Mouse (Mus musculus) neutrophil, adult 5-6 weeks (primary cell): Measurements from ENCODE around the gene Skap2. TPM values are rescaled to one million over a fixed set of nuclear protein-coding genes. Genes with fewer than 3 reads are reported as not detected.
A peak's percentile ranks its signal among the peaks of the same experiment; 100 is the strongest.

ENCODE experiments used
- ATAC-seq: fragments of 151-379, 151-347 bp; 2 replicates; pipeline ENCODE4 v1.8.0; 2017; ENCODE audit warnings: mild to moderate bottlenecking, moderate TSS enrichment; ENCODE audit not compliant: insufficient number of reproducible peaks, poor library complexity, low FRiP score, severe bottlenecking; ENCODE audit errors: extremely low read depth
- total RNA-seq: library from RNA; stranded (forward); fragments of 200-1000 nt; gene quantifications from 2 replicates; pipeline ENCODE4 v1.2.3, GENCODE M21; 2017

The Skap2 gene
- total RNA-seq, result 348 and 404 TPM in 2 replicates

DNA sequence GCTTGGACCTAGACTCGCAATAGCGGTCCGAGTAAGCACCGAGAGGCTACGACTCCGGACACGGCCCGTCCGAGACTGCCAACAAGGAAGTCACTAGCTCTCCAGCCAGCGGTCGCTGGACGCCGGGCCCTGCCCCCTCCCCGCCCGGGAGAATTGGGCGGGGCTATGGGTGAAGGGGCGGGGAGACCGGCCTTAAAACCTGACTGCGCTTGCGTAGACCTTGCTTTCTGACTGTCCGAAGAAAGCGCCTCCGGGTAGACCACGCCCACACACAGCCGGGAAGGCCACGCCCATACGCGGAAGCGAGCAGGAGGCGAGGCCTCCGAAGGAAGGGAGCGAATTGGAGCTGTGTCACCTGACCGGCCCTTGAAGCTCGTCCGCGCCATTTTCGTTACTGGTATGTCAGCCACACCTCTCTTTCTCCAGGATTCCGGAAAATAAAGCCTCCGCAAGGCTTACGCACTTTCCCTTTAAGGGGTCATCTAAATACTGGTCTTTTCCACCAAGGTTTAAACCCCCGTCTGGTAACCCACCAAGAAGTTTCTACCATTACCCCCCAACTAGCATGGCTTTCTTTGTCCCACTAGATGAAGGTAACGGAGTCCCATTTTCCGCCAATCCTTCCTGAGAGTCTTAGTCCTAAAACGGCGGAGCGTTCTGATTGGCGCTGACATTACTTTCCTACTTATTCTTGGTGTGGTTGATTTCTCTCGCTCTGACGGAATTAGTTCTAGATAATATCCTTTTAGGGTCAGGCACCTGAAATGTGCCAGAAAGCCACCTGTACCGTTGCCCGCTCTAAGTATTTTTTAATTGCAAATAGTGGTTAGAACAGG is at the start of gene Skap2:
Skap2 (minus strand) TSS at position 141 of the 836 bp plus-strand sequence.
- peak; percentile 97 for ATAC-seq

GRCm38 (mm10) chr6:52058899-52059448 is 46.6 kb upstream of the Skap2 start:
- no peak for ATAC-seq

GRCm38 (mm10) chr6:52058120-52058519 is 45.8 kb upstream of the Skap2 start:
- no peak for ATAC-seq

DNA sequence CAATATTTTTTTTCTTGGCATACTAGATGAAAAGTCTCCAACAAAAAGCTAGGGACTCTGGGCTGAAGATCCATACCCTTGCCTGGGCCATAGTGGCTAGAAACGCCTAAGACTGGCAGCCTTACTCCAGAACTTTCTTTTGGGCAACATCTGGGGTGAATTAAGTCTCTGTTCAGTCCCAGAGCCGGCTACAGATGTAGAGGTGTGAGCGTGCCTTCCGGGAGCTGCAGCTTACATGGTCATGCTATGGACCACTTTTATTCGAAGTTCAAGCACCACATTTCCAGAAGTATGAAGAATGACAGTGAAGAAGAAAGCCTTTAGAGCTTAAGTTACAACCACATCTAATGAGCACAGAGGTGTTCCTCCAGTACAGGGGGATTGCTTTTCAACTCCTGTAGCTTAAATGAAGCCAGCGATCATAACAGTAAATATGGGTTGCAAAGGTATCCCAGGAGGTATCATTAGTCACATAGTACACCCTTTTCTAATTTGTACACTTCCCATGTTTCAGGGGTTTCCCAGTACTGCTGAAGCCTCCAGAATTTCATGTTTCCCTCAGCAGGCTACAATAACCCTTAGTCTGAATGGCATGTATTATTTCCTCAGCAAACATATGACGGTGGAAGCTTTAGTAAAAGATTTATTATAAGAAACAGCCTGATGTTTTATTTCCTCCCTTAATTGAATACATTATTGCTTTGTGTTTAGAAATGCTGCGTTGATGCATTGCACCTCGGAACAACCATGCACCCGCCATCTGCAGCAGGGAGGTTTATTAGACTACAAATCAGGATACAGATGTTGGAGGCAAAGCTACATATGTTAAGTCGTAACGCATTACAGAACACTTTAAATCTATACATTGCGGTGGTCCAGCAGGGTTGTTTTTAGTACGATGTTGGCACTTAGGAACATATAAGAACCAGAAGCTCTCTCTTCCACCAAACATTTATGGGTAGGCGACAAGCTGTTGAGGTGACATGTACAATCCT is 41.5 kb upstream of the Skap2 start:
- ATAC-seq, result no peak

- ATAC-seq, result no peak
These were observed 37.7 kb upstream of the Skap2 start for GRCm38 (mm10) chr6:52050062-52050461.

DNA sequence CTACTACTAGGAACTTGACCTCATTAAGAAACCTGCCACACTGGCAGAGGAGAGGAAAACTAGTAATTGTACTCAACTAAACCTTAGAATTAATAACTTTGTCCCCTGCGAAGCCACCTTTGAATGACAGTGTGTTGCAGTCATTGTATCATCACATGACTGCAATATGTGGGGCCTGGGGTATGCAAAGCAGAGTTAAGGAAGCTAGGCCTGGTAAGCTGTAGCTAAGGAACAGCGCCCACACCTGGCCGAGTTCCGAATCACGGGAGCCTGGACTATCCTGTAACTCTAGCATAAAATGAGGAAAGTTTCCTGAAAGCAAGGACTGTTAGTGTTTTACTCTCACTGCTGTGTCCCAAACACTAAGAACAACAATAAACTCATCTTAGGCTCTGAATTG is 33.2 kb upstream of the Skap2 start:
- ATAC-seq, result no peak

DNA sequence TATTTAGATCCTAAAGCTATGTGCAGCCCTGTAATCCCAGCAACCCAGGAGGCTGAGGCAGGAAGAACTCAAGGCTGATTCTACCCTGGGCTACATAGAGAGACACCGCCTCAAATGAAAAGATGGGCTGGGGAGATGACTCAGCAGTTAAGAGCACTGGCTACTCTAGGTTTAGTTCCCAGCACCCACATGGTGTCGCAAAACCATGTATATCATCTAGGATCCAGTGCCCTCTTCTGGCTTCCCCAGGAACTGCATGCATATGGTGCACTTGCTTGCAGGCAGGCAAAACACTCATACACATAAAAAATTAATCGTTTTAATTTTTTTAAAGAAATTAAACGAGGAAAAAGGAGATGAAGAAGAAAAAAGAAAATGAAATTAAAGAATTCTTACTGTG is 23.7 kb upstream of the Skap2 start:
- no peak for ATAC-seq

DNA sequence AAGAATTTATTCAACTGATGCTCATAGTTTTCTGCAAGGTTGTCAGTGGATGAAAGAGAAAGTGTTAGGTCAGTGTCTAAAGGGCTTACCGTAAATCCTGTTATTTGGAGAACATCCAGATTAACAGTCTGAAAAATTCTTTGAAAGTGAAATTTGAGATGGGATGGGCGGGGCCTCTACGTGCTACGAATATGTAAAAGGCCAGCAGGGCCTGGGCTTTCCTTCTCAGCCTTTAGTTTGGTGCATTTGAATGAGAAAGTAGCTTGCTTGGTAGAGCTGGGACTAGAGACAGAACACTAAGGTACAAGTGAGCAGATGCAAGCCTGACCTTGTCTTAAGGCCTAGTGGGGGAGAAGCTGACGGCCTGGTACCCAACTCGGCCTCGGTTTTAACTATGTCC is 18.8 kb upstream of the Skap2 start:
- no peak for ATAC-seq

- no peak for ATAC-seq
These were observed 15.8 kb upstream of the Skap2 start for GRCm38 (mm10) chr6:52028131-52028530.

- ATAC-seq, result no peak
These were observed 14.8 kb upstream of the Skap2 start for GRCm38 (mm10) chr6:52027181-52027580.

GRCm38 (mm10) chr6:52026281-52026680 is 13.9 kb upstream of the Skap2 start:
- no peak for ATAC-seq

DNA sequence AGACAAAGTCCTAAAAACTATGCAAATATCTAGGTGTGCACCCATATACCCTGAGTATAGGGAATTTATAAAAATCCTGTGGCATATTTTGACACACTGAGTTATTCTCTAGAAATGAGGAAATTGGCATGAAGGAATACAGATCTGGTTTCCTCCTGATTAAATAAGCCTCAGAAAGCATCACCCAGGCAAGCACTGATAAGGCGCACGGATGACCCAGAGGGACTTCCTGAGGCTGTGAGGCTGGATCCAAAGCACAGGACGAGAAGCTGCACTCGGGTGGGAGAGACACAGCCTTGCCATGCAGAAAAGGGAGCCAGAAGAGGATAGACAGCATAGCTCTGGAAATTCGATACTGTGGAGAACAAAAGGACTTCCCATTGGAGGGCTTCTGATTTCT is 12.4 kb upstream of the Skap2 start:
- no peak for ATAC-seq

DNA sequence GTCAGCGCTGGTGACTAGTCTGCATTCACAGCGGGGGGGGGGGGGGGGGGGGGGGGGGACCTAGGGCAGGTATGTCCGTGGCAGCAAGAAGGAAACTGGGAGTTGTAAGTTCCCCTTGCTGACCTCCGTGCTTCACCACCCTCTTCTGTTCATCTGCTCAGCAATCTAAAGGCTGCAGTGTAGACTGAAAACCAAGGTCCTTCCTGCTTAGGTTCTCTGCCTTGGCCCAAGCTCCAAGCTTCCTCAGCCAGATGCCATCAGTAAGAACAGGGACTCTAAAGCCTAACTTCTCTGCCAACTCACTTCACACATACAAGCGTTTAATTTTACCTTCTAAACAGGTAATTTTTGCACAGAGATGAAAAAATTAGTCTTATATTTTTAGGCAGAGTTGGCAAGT is 10.0 kb upstream of the Skap2 start:
- no peak for ATAC-seq

DNA sequence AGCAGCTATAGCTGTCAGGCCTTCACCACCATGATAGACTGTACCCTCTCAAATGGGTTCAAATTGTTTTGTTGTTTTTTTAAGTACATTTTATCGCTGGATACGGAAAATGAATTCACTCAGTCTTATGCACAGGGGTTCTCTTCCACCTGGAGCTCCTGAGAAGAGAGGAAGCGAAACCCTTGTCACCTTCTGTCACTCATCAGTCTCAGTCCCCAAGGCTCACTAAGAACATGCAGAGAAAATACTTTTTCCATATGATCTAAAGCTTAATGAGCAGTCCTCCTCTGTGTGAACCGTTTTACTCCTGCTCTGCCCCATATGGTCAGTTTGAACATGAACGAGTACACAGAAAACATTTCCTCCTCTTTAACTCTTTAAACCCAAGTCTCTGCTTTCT is 7.9 kb upstream of the Skap2 start:
- ATAC-seq, result no peak

GRCm38 (mm10) chr6:52013245-52013945 is 1.0 kb upstream of the Skap2 start:
- no peak for ATAC-seq

GRCm38 (mm10) chr6:52011559-52012408 is 565 bp downstream of the Skap2 start:
- ATAC-seq, result peak; percentile 13; the same call in 1 of the 2 replicates

GRCm38 (mm10) chr6:52009385-52009784 is 3.0 kb downstream of the Skap2 start:
- ATAC-seq, result no peak

GRCm38 (mm10) chr6:52008757-52009156 is 3.6 kb downstream of the Skap2 start:
- no peak for ATAC-seq
